Mouse (Mus musculus): Measurements from ENCODE around the gene Csrnp1. TPM values are rescaled to one million over a fixed set of nuclear protein-coding genes. Genes with fewer than 3 reads are reported as not detected.

The Csrnp1 gene
- polyA plus RNA-seq, 1 experiment from 2014 or later, result 9.6 TPM

DNA sequence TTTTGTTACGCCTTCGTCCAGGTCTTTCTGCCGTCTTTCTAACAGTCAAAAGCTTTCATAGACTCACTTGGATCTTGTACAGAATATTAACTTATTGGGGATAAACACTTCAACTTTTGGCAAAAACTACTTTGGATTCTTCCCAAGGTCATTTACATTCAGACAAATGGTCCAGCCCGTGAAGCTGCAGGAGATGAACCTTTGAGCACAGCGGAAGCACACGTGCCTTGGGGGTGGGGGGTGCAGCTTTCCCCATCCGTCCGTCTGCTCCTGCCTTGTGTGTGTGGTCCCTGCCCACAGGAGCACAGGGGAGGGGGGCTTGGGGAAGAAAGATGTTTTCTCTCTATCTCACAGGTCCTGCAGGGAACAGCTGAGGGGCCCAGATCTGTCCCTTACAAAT, 58.7 kb downstream of the Csrnp1 start:
- WGBS, result 43% methylated on average over 8 of the region's 8 CpGs
- Histone ChIP-seq H3K9ac (ENCODE audit: low read length) (no peak overlapping the region), H3K36me3 (ENCODE audit: control insufficient read depth, insufficient read depth, low read length) (peaks cover 45% of the 10 kb centered on the region), H3K9me3 (ENCODE audit: control insufficient read depth, low read length) (no peaks in the 10 kb centered on the region), H3K4me3 (ENCODE audit: low read length) (no peak overlapping the region), H3K4me1 (replicated peaks; ENCODE audit: control insufficient read depth, insufficient read depth, low read length) (peaks cover 11% of the 10 kb centered on the region), H3K27ac (ENCODE audit: low read length) (peak overlapping the region; percentile 89), H3K27me3 (ENCODE audit: control insufficient read depth, insufficient read depth, low read depth, low read length) (no peaks in the 10 kb centered on the region), H3K4me2 (ENCODE audit: low read depth, low read length) (peak overlapping the region; percentile 0; the same call in 1 of the 2 replicates)
- ATAC-seq (ENCODE audit: low read depth), result peak; percentile 83

DNA sequence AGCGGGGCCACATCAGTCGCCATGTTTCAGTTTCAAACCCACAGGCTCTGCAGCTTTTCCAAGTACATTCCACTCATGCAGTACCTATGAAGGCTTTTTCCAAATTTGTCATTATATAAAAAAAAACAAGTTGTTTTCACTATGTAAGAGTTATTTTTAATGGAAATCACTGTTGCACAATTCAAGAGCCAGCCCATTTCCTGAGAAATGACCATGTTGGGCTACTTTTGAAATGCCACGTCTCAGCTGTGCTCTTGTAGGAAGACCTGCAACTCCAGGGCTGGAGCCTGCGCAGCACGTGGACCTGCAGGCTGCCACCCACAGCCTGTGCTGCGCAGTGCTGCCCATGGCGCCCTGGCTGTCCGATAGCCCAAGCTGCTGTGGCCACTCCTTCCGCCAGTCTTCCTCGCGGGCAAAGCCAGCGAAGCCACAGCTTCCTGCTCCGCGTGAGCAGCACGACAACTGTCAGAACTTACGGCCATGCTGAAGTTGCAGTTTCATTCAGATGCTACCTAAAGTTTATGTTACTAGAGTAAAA, 59.3 kb downstream of the Csrnp1 start:
- H3K4me3 ChIP-seq (ENCODE audit: low read length), result no peak overlapping the region
- ATAC-seq (ENCODE audit: low read depth), result peak; percentile 63
- 0 out of 2 replicates have a peak overlapping the region, but pooled peaks have one; percentile 9 for H3K4me2 ChIP-seq (ENCODE audit: low read depth, low read length)
- H3K9ac ChIP-seq (ENCODE audit: low read length), result no peak overlapping the region
- H3K27me3 ChIP-seq (ENCODE audit: control insufficient read depth, insufficient read depth, low read depth, low read length), result no peaks in the 10 kb centered on the region
- peaks cover 46% of the 10 kb centered on the region for H3K36me3 ChIP-seq (ENCODE audit: control insufficient read depth, insufficient read depth, low read length)
- H3K4me1 ChIP-seq (replicated peaks; ENCODE audit: control insufficient read depth, insufficient read depth, low read length), result peaks cover 11% of the 10 kb centered on the region
- peak overlapping the region; percentile 89 for H3K27ac ChIP-seq (ENCODE audit: low read length)
- H3K9me3 ChIP-seq (ENCODE audit: control insufficient read depth, low read length), result no peaks in the 10 kb centered on the region
- WGBS, result 65% methylated on average over 16 of the region's 16 CpGs

DNA sequence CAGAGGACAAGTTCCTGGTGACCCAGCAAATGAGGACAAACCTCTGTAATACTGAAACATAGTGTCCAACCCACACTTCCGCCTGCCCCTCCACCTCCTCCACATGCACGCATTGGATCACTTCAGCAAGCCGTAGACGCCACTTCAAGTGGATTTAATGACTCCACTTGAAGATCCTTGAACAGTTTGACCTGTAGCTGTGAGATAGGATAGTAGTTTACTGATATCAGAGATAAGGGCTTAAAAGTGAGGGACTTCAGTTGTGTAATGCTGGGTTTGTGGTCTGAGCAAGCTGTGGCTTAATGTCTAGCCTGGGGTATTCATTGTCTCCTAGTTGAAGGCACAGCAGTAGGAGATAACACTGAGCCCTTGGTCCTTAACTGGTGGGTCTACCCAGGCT, 61.0 kb downstream of the Csrnp1 start:
- H3K36me3 ChIP-seq (ENCODE audit: control insufficient read depth, insufficient read depth, low read length), result peaks cover 48% of the 10 kb centered on the region
- 59% methylated on average over 4 of the region's 4 CpGs for WGBS
- ATAC-seq (ENCODE audit: low read depth), result no peak

More for the DNA sequence above, 61.0 kb downstream of the Csrnp1 start:
- Histone ChIP-seq H3K9me3 (ENCODE audit: control insufficient read depth, low read length) (no peaks in the 10 kb centered on the region), H3K27me3 (ENCODE audit: control insufficient read depth, insufficient read depth, low read depth, low read length) (no peaks in the 10 kb centered on the region), H3K4me3 (ENCODE audit: low read length) (no peak overlapping the region), H3K27ac (ENCODE audit: low read length) (no peak overlapping the region), H3K9ac (ENCODE audit: low read length) (no peak overlapping the region), H3K4me1 (replicated peaks; ENCODE audit: control insufficient read depth, insufficient read depth, low read length) (peaks cover 11% of the 10 kb centered on the region), H3K4me2 (ENCODE audit: low read depth, low read length) (no peak overlapping the region)

Other genes with a start within 250 kb of the Csrnp1 start
- 0.04 TPM in 1 of 2 replicates, not detected in the other for gene Scn11a, start 159.2 kb downstream of the Csrnp1 start, polyA plus RNA-seq (2015; fragmentation: Nextera tagmentation; extraction: Ambion mirVana)
- 50.9 and 53.4 TPM in 2 replicates for gene Wdr48, start 89.8 kb downstream of the Csrnp1 start, polyA plus RNA-seq (2015; fragmentation: Nextera tagmentation; extraction: Ambion mirVana)
- gene Gorasp1, start 47.1 kb downstream of the Csrnp1 start, polyA plus RNA-seq (2015; fragmentation: Nextera tagmentation; extraction: Ambion mirVana), result 29.8 and 35.7 TPM in 2 replicates
- 1.3 and 2.1 TPM in 2 replicates for gene Ttc21a, start 47.1 kb downstream of the Csrnp1 start, polyA plus RNA-seq (2015; fragmentation: Nextera tagmentation; extraction: Ambion mirVana)
- gene Xirp1, start 38.9 kb upstream of the Csrnp1 start, polyA plus RNA-seq (2015; fragmentation: Nextera tagmentation; extraction: Ambion mirVana), result 1.3 and 1.6 TPM in 2 replicates
- 8.9 and 9.2 TPM in 2 replicates for gene Cx3cr1, start 85.2 kb upstream of the Csrnp1 start, polyA plus RNA-seq (2015; fragmentation: Nextera tagmentation; extraction: Ambion mirVana)
- 0.38 and 0.72 TPM in 2 replicates for gene Ccr8, start 107.5 kb upstream of the Csrnp1 start, polyA plus RNA-seq (2015; fragmentation: Nextera tagmentation; extraction: Ambion mirVana)
- 29.8 and 29.9 TPM in 2 replicates for gene Slc25a38, start 125.7 kb upstream of the Csrnp1 start, polyA plus RNA-seq (2015; fragmentation: Nextera tagmentation; extraction: Ambion mirVana)
- 1,386 and 1,480 TPM in 2 replicates for gene Rpsa, start 143.0 kb upstream of the Csrnp1 start, polyA plus RNA-seq (2015; fragmentation: Nextera tagmentation; extraction: Ambion mirVana)
- not detected in 2 replicates for gene Mobp, start 165.0 kb upstream of the Csrnp1 start, polyA plus RNA-seq (2015; fragmentation: Nextera tagmentation; extraction: Ambion mirVana)